Mouse (Mus musculus) megakaryocyte, adult 5-6 weeks (primary cell): Measurements from ENCODE around the gene Zfp217. TPM values are rescaled to one million over a fixed set of nuclear protein-coding genes. Genes with fewer than 3 reads are reported as not detected.
"Not testable (repeated sequence)": the region's sequence is repeated elsewhere in the genome, so short reads cannot be mapped to it uniquely, and the experiment has no call there.

ENCODE experiments used
- ATAC-seq: 2 replicates; pipeline ENCODE4 v1.8.0; 2016; ENCODE audit warnings: mild to moderate bottlenecking, inconsistent platforms; ENCODE audit not compliant: poor library complexity, severe bottlenecking
- total RNA-seq, 2 experiments: library from RNA; stranded (forward) in 1 of 2; stranded (reverse) in 1 of 2; fragments of 153-499, 151-499 nt in 1 of 2; fragments of 221-1000, 200-1000 nt in 1 of 2; gene quantifications; 2 replicates each; pipeline versions ENCODE4 v1.2.3 to v1.2.4; 2015 to 2017

The Zfp217 gene
- total RNA-seq (2015) = 40.4 and 52.3 TPM in 2 replicates
- total RNA-seq (2017) = 50.9 and 62.5 TPM in 2 replicates

DNA sequence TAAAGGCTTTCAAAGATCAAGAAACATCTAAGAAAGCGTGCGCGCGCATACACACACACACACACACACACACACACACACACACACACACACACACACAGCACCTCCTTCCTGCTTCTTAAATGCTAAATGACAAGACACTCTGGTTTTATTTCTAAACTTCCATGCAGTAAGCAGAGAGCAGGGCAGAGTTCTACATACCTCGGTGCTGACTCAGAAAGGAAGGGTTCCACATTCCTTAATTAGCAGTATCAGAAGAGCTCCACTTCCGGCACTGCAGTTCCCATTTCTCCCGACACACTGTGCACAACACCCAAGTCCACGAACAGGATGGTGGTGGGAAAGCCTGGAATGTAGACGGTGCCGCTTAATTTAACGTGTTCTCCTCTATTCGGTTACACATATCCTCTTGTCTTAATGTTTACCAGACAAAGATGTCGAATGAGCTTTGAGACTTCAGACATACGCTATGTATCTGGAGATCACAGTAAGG is at the start of gene Zfp217:
Gene Zfp217 (minus strand): TSS at position 443 of the 493 bp plus-strand sequence.
- peak; percentile 72 for ATAC-seq

DNA sequence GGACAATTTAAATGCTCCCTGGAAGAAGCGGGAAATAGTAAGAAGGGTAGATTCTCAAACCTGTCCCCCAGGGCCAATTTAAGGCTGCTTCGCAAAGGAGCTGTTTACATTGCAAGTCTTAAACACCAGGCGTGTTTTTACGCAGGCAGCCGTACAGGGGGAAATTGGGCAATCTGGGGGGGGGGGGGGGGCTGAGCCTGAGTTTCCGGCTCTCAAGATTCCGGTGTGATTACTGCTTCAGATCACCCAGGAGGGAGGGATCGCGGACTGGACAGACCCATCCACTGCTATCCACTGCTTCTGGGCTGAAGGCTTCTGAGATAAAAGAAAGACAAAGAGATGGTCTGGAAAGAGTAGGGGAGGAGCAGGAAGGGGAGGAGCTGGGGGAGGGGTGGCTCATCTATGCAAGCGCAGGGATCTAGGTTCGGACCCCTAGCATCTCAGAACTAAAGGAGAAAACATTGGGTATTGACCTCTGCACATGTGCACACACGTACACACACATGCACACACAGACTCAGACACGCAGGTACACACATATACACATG is 47.7 kb upstream of the Zfp217 start:
- peak; percentile 61 for ATAC-seq

DNA sequence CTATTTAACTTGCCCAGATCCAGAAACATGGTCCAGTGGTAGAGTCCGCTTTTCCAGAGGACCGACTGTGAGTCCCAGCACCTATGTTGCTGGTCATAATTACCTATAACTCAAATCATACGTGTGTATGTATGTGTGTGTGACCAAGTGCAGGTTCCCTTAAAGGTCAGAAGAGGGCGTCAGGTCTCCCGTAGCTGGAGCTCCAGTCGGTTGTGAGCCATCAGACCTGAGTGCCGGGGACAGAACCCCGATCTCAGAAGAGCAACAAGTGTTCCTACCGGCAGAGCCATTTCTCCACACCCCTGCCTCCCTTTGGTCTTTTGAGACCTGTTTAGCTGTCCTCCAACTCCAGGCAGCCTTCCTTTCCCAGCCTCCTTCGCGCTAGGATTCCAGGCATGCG is 46.9 kb upstream of the Zfp217 start:
- ATAC-seq = no peak

DNA sequence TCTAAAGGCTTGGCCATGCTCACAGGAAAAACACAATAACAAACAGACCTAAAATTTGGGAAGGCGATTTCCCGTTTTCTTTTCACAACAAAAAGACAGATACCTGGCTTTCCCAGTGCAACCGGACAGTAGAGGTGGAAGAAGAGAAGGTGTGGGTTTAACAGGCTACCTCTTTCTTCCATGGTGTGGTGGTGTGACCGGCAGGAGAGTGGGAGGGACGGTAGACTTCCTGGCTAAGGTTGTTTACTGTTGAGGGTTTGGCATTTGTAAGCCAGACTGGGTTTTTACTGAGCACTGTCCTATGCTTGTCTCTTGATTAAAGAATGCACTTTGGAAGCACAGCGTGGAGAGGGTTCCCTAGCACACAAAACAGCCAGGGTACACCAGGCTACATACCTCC is 45.9 kb upstream of the Zfp217 start:
- ATAC-seq = no peak

DNA sequence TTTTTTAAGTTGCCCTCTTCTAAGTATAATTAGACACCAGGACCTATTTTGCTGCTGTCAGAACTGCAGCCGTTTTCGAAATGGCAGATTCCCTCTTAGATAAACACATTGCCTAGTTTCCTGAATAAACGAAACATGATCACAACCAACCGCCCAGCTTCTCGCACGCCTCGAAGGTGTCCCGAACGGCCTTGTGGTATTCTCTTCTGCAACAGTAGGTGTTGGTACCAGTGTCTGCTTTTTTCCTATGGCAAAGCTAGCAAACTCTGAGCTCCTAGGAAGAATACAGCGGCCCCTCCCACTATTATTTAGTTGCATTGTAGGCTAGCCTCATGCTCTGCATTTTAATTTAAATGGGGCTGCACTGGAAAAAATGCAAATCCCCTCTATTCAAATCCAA is 45.3 kb upstream of the Zfp217 start:
- ATAC-seq = peak; percentile 25; the same call in 1 of the 2 replicates

DNA sequence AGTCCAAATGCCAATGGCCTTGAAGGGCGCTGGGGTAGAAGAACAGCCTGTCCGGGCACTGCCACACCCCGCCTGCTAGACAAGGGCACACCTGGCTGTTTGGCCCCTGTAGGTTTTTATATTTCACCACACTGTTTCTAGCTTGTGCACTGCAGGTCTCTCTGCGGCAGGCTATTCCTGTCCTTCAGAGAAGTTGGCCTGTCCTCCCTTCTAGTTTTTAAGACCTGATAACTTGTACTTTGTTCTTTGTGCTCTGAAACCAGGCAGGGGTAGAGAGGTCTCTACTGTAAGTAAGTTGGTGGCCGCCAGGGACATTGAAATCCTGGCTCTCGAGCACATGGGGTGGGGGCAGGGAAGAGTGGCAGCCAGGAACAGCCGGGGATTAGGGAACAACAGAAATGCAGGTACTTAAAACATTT is 44.8 kb upstream of the Zfp217 start:
- ATAC-seq = peak; percentile 51

DNA sequence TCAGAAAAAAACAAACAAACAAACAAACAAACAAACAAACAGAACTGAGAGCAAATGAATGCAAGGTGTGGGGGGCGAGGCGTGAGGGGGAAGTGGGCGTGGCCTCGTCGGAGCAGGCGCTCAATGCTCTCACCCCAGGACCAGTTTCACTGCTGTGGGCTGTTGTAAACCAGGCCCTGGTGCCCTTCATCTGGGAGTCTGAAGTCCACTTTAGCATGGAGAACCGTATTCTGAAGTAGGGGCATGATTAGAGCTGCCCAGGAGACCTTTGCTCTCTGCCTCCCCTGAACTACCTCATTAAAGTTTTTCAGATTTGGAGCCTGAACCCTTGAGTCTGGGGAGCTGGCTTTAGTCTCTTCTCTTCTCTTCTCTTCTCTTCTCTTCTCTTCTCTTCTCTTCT is 40.8 kb upstream of the Zfp217 start:
- ATAC-seq = no peak

DNA sequence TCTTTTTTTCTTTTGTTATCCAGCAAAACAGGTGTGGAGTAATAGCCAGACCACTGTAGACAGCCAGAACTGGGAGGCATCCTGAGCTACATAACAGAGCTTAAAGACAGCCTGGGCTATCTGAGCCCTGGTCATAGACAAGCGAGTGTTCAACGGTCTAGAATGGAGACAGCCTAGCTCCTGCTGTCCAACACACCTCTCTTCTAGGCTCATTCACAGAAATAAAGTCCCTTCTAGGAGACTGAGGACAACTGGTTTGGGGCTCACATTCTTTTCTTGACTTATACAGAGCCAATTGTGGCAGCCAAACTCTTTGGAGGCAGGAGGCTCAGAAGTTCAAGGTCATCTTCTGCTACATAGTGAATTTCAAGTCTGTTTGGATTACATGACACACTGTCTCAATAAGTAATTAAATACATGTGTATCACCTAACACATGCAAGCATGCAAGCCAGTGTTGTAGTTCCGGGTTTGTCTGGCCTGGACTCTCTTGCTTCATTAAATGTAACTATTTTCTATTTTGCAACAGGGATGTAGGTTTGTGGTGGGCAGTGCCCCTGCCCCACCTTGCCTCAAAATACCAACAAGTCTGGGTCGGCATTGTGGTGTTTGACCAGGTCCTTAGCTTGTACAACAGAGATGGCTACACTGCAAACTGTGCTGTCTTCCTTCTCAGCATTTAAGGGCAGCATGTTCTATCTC is 37.4 kb upstream of the Zfp217 start:
- ATAC-seq = peak; percentile 50

DNA sequence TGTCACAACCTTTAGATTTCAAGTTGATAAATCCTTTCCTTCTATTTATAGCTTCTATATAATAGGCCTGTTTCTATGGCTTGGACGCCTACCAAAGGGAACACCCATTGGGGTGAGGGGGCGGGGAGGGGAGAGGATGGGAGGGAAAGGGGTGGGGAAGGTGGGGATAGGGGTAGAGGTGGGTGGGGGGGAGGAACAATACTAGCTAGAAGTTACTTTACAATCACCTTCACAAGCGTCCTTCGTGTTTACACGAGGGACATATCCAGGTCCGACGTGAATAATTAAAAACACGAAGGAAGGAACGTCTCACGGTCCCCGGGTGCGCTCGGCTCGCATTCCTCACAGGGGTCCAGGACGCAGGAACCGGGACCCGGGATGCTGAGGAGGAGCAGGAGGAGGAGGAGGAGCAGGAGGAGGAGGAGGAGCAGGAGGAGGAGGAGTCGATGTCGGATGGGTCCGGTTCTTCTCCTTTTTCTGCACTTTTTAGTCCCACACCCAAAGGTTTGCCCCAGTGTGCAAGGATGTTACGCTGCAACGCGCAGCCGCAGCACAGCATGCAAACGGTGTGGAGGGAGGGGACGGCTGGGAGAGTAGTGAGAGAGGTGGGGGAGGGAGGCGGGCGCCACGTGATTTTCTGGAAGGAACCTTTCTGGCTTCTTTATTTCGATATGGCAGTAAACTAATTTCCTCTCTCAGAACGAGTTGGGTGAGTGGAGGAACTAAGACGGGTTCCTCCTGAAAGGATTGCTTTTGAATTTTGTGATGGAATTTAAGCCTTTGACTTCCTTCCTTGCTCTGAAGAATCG is 36.5 kb upstream of the Zfp217 start:
- ATAC-seq = peak; percentile 96

DNA sequence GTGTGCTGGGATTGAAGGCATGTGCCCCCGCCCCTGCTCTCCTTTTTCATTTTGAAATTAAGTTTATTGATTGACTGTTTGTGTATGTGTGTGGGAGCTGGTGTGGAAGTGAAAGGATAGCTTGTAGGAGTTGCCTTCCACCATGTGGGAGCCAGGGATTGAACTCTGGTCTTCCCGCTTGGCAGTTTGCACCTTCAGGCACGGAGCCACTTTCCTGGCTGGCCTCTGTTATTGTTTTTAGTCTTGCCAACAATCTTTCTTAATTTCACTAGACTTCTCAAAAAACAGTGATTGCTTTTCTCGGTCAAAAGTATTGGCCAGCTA is 35.9 kb upstream of the Zfp217 start:
- no peak for ATAC-seq

DNA sequence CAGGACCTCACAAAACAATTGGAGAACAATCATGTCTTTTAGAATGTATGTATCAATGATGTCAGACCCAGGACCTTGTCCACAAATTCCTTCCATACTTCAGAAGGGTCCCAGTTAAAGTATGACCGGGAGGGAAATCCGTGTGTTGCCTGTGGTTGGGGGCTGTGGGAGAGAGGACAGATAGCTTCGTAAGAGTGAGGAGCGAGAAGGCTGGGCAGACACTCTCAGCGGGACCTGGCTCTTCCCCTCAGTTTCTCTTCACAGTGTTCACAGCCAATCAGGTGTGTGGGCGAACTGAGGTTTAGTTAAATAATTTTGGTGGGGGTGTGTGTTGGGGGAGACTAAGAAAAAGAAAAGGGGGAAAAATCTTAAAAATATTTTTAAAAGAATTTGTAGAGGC is 34.0 kb upstream of the Zfp217 start:
- ATAC-seq = no peak

DNA sequence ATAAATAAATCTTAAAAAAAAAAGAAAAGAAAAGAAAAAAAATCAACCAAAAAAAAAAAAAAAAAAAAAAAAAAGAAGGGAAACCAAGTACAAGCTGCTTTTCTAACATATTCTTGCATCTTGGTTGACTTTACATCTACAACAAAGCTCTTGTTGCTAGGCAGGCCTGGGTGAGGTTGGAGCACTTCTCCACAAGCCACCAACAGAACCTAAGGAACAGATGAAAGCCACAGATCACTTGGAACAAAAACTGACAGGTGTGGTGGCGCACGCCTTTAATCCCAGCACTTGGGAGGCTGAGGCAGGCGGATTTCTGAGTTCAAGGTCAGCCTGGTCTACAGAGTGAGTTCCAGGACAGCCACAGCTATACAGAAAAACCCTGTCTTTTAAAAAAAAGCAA is 32.9 kb upstream of the Zfp217 start:
- not testable (repeated sequence) for ATAC-seq

DNA sequence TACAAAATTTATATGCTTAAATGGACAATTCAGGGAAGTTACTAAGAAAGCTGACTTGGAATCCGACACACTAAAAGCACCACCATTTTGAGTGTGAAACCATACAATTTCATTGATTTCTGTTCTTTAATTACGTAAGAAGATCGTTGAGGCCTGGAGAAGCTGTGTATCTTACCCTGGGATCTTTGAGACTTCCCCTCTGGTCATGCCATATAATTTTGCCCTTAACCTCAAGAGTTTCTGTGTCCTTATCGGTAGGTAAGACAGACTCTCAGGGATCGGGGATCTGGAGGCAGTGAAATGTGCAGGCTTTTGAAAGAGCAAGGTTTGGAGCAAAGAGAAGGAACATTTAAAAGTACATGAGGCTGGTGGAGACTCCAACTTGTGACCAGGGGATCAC is 31.4 kb upstream of the Zfp217 start:
- ATAC-seq = no peak

DNA sequence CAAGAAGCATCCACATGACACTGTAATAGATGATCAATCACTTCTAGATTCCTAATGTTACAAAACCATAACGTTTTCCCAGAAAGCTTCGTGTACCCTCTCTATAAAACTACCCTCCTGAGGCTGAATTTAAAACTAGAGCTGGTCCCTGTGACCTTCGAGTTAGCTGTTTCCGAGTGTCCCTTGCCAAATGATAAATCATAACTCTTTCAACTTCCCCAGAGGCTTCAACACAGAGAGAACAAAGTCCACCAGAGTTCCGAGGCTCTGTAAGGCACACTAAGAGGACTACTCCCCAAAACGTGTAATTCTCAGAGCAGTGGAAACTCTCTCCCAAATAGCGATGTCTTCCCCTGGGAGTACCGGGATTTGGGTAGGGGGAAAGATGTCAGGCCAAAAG is 29.4 kb upstream of the Zfp217 start:
- no peak for ATAC-seq

DNA sequence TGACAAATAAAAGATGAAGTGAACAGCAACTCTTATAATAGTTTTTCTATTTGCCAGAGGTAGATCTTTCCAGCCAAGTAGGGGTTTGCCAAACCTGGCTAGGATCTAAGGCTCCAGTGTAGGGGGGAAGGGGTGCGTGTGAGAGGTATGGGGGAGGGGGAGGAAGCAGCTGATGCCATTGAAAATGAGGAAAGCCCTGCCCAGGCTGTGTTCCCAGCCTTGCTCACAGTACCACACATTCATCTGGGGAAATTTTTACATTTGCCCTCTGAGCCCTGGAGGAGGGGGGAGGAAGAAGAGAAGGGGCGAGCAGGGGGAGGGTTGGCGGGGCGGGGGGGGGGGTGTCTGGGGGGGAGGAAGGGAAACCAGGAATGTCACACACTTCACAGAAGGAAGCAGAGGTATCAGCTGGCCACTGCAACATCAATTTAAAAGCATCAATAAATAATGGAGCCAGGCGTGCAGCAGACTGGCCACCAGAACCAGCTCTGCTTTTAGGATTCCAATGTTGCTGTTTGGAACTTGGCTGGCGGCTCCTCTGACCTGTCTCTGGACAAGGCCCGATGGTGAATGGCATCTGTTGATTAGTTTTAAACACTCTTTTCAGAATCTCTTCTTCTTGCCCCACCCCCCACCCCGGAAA is 28.5 kb upstream of the Zfp217 start:
- no peak for ATAC-seq

DNA sequence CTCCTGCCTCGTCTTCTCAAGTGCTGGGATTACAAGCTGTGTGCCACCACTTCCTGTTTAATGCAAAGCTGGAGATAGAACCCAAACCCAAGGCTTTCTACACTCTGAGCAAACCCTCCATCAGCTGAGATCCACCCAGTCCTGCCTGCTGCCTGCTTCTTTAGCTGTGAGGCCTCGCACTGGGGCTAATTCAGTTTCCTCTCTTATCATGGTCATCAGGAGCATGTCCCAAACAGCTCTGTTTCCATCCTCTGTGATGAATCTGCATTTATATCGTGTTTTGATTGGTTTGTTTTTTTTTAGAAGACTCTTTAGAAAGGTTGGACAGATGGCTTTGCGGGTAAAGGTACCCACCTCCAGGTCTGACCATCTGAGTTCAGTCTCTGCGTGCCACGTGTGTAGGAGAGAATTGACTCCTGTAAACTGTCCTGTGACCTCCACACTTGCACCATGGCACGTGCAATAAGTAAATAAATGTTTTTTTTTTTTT is 27.8 kb upstream of the Zfp217 start:
- peak; percentile 59 for ATAC-seq

DNA sequence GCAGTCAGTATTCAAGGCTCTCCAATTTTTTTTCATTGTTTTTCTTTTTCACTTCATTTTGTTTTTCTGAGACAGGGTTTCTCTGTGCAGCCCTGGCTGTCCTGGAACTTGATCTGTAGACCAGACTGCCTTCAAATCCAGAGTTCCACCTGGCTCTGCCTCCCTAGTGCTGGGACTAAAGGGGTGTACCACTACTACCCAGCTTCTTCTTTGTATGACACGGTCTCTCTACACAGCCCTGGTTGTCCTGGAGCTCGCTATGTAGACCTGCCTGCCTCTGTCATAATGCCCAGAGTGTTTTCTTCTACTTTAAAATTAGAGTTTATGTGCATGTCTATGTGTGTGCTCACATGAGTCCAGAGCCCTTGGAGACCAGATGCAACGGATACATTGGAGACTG is 27.3 kb upstream of the Zfp217 start:
- no peak for ATAC-seq

DNA sequence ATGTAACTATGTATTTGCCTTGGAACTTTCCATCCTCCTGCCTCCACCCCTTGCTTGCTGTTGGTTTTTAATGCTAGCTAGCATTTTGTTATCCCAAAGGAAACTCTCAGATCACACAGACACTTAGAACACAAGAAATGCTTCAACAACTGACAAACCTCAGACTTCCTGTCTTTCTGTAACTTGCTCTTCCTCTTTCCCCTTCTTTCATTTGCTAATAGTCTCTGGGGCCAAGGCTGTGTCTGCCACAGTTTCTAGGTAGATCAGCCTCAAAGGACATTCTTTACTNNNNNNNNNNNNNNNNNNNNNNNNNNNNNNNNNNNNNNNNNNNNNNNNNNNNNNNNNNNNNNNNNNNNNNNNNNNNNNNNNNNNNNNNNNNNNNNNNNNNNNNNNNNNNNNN is 21.2 kb upstream of the Zfp217 start:
- ATAC-seq = peak; percentile 72

DNA sequence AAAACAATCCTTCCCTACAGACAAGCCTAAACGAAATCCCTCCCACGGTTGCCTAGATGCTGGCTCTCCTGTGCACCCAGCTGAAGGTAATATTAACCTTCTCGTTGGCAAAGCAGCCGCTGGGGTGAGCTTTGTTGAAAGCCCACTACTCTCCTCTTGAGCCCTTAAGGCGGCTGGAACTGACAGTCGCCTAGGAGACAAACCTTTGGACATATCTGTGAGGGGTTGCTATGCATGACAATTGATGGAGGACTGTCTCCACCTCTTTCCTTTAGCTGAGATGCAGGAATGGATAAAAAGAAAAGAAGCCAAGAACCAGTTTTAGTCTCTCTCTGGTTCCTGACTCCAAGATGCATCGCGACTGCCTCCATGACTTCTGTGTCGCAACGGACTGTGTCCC is 17.7 kb upstream of the Zfp217 start:
- no peak for ATAC-seq

DNA sequence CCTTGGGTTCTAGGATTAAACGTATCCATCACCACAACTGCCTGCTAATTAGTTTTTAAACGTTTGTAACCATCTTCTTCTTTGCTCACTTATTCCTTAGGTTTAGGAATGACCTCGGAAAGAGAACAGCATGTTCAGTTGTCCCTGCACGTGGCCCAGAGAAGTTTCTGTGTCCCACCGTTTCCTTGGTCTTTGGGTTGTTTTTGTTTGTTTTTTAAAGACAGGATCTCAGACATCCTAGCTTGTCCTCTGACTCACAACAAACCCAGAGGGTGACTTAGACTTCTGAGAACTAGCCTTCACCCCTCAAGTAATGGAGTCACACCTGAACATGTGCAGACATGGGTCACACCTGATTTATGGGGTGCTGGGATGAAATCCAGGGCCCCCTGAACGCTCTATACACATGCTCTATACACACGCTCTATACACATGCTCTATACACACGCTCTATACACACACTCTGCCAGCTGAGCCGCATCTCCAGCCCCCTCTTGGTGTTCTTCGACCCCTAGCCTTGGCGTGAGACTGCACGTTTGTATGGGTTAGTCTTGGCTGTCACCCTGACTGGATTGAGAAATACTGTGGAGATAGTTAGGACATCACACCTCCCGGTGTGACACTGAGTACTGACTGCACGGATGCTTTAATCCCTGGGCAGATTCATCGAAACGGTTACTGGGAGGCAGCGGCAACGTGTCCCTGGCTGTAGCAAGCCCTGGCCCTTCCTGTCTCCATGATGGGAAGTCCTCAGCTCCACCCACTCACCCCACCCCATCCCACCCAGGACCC is 16.0 kb upstream of the Zfp217 start:
- ATAC-seq = peak; percentile 73
